Mouse (Mus musculus): ENCODE results near the gene Pcna. TPM values are rescaled to one million over a fixed set of nuclear protein-coding genes. Genes with fewer than 3 reads are reported as not detected.
"Not testable (repeated sequence)": the region's sequence is repeated elsewhere in the genome, so short reads cannot be mapped to it uniquely, and the experiment has no call there.

Pcna gene
- polyA plus RNA-seq (2015; fragmentation: Nextera tagmentation; extraction: Ambion mirVana) = 151 and 206 TPM in 2 replicates

GRCm38 (mm10) chr2:132252542-132253528 lies at the start of gene Pcna:
TSS of gene Pcna (minus strand) at chr2:132253314.
- H3K4me1 ChIP-seq (ENCODE audit: control insufficient read depth, insufficient read depth, low read length) = peaks cover 19% of the 10 kb centered on the region
- peak within 1 kb of the TSS; percentile 73 for H3K9ac ChIP-seq (ENCODE audit: low read length)
- H3K4me3 ChIP-seq (ENCODE audit: low read length) = peak within 1 kb of the TSS; percentile 83
- H3K27me3 ChIP-seq (ENCODE audit: control insufficient read depth, insufficient read depth, low read length) = no peaks in the 10 kb centered on the region
- peak; percentile 100 for ATAC-seq (replicated peaks; ENCODE audit: extremely low read depth, insufficient read depth, low FRiP score)
- H3K4me2 ChIP-seq (ENCODE audit: low read depth, low read length) = peak within 1 kb of the TSS; percentile 84
- peaks cover 18% of the 10 kb centered on the region for H3K36me3 ChIP-seq (ENCODE audit: control insufficient read depth, insufficient read depth)
- under 1% methylated on average over 79 of the region's 79 CpGs for WGBS
- H3K27ac ChIP-seq (ENCODE audit: low read length) = peak within 1 kb of the TSS; percentile 83
- H3K9me3 ChIP-seq (replicated peaks; ENCODE audit: control insufficient read depth, low read length) = no peaks in the 10 kb centered on the region

- no peaks in the 10 kb centered on the region for H3K4me1 ChIP-seq (ENCODE audit: control insufficient read depth, insufficient read depth, low read length)
- H3K27ac ChIP-seq (ENCODE audit: low read length) = no peak overlapping the region
- H3K9me3 ChIP-seq (replicated peaks; ENCODE audit: control insufficient read depth, low read length) = no peaks in the 10 kb centered on the region
- H3K27me3 ChIP-seq (ENCODE audit: control insufficient read depth, insufficient read depth, low read length) = no peaks in the 10 kb centered on the region
- H3K4me2 ChIP-seq (ENCODE audit: low read depth, low read length) = no peak overlapping the region
- WGBS = 94% methylated on average over 4 of the region's 4 CpGs
- H3K4me3 ChIP-seq (ENCODE audit: low read length) = no peak overlapping the region
- no peak overlapping the region for H3K9ac ChIP-seq (ENCODE audit: low read length)
- H3K36me3 ChIP-seq (ENCODE audit: control insufficient read depth, insufficient read depth) = peaks cover 52% of the 10 kb centered on the region
- no peak for ATAC-seq (replicated peaks; ENCODE audit: extremely low read depth, insufficient read depth, low FRiP score)
These were observed 48.3 kb upstream of the Pcna start for GRCm38 (mm10) chr2:132301436-132301835.

GRCm38 (mm10) chr2:132298250-132298649 lies 45.1 kb upstream of the Pcna start:
- Histone ChIP-seq H3K27ac (ENCODE audit: low read length) (no peak overlapping the region), H3K4me1 (ENCODE audit: control insufficient read depth, insufficient read depth, low read length) (peaks cover 4% of the 10 kb centered on the region), H3K4me2 (ENCODE audit: low read depth, low read length) (no peak overlapping the region), H3K27me3 (ENCODE audit: control insufficient read depth, insufficient read depth, low read length) (no peaks in the 10 kb centered on the region), H3K36me3 (ENCODE audit: control insufficient read depth, insufficient read depth) (peaks cover 55% of the 10 kb centered on the region), H3K4me3 (ENCODE audit: low read length) (no peak overlapping the region), H3K9me3 (replicated peaks; ENCODE audit: control insufficient read depth, low read length) (no peaks in the 10 kb centered on the region), H3K9ac (ENCODE audit: low read length) (no peak overlapping the region)
- ATAC-seq (replicated peaks; ENCODE audit: extremely low read depth, insufficient read depth, low FRiP score) = no peak
- WGBS = 89% methylated on average over 4 of the region's 4 CpGs

GRCm38 (mm10) chr2:132293694-132294450 lies 40.8 kb upstream of the Pcna start:
- Histone ChIP-seq H3K36me3 (ENCODE audit: control insufficient read depth, insufficient read depth) (peaks cover 29% of the 10 kb centered on the region), H3K4me2 (ENCODE audit: low read depth, low read length) (no peak overlapping the region), H3K4me1 (ENCODE audit: control insufficient read depth, insufficient read depth, low read length) (peaks cover 36% of the 10 kb centered on the region), H3K27ac (ENCODE audit: low read length) (no peak overlapping the region), H3K4me3 (ENCODE audit: low read length) (no peak overlapping the region), H3K27me3 (ENCODE audit: control insufficient read depth, insufficient read depth, low read length) (no peaks in the 10 kb centered on the region), H3K9ac (ENCODE audit: low read length) (no peak overlapping the region), H3K9me3 (replicated peaks; ENCODE audit: control insufficient read depth, low read length) (no peaks in the 10 kb centered on the region)
- no peak for ATAC-seq (replicated peaks; ENCODE audit: extremely low read depth, insufficient read depth, low FRiP score)
- WGBS = 79% methylated on average over 10 of the region's 10 CpGs

GRCm38 (mm10) chr2:132292083-132292482 lies 39.0 kb upstream of the Pcna start:
- H3K27me3 ChIP-seq (ENCODE audit: control insufficient read depth, insufficient read depth, low read length) = no peaks in the 10 kb centered on the region
- no peak overlapping the region for H3K9ac ChIP-seq (ENCODE audit: low read length)
- H3K4me1 ChIP-seq (ENCODE audit: control insufficient read depth, insufficient read depth, low read length) = peaks cover 36% of the 10 kb centered on the region
- WGBS = 7% methylated on average over 4 of the region's 4 CpGs
- peaks cover 15% of the 10 kb centered on the region for H3K36me3 ChIP-seq (ENCODE audit: control insufficient read depth, insufficient read depth)
- no peak overlapping the region for H3K4me3 ChIP-seq (ENCODE audit: low read length)
- peak overlapping the region; percentile 54 for H3K27ac ChIP-seq (ENCODE audit: low read length)
- peak overlapping the region; percentile 40 for H3K4me2 ChIP-seq (ENCODE audit: low read depth, low read length)
- H3K9me3 ChIP-seq (replicated peaks; ENCODE audit: control insufficient read depth, low read length) = no peaks in the 10 kb centered on the region
- peak; percentile 81 for ATAC-seq (replicated peaks; ENCODE audit: extremely low read depth, insufficient read depth, low FRiP score)

GRCm38 (mm10) chr2:132291265-132291664 lies 38.2 kb upstream of the Pcna start:
- ATAC-seq (replicated peaks; ENCODE audit: extremely low read depth, insufficient read depth, low FRiP score) = no peak
- H3K4me3 ChIP-seq (ENCODE audit: low read length) = no peak overlapping the region
- no peaks in the 10 kb centered on the region for H3K9me3 ChIP-seq (replicated peaks; ENCODE audit: control insufficient read depth, low read length)
- WGBS = 65% methylated on average over 3 of the region's 3 CpGs
- H3K4me1 ChIP-seq (ENCODE audit: control insufficient read depth, insufficient read depth, low read length) = peaks cover 41% of the 10 kb centered on the region
- H3K9ac ChIP-seq (ENCODE audit: low read length) = peak overlapping the region; percentile 3; the same call in 1 of the 2 replicates
- H3K36me3 ChIP-seq (ENCODE audit: control insufficient read depth, insufficient read depth) = peaks cover 14% of the 10 kb centered on the region
- H3K4me2 ChIP-seq (ENCODE audit: low read depth, low read length) = peak overlapping the region; percentile 40; the same call in 1 of the 2 replicates
- no peaks in the 10 kb centered on the region for H3K27me3 ChIP-seq (ENCODE audit: control insufficient read depth, insufficient read depth, low read length)
- H3K27ac ChIP-seq (ENCODE audit: low read length) = peak overlapping the region; percentile 54

GRCm38 (mm10) chr2:132290808-132291207 lies 37.7 kb upstream of the Pcna start:
- Histone ChIP-seq H3K27me3 (ENCODE audit: control insufficient read depth, insufficient read depth, low read length) (no peaks in the 10 kb centered on the region), H3K9ac (ENCODE audit: low read length) (peak overlapping the region; percentile 3; the same call in 1 of the 2 replicates), H3K4me2 (ENCODE audit: low read depth, low read length) (no peak overlapping the region), H3K4me1 (ENCODE audit: control insufficient read depth, insufficient read depth, low read length) (peaks cover 44% of the 10 kb centered on the region), H3K9me3 (replicated peaks; ENCODE audit: control insufficient read depth, low read length) (no peaks in the 10 kb centered on the region), H3K36me3 (ENCODE audit: control insufficient read depth, insufficient read depth) (peaks cover 11% of the 10 kb centered on the region), H3K27ac (ENCODE audit: low read length) (peak overlapping the region; percentile 54), H3K4me3 (ENCODE audit: low read length) (no peak overlapping the region)
- whole genome bisulfite sequencing = 72% methylated on average over 6 of the region's 6 CpGs
- no peak for ATAC-seq (replicated peaks; ENCODE audit: extremely low read depth, insufficient read depth, low FRiP score)

- H3K9ac ChIP-seq (ENCODE audit: low read length); H3K36me3 ChIP-seq (ENCODE audit: control insufficient read depth, insufficient read depth); H3K4me3 ChIP-seq (ENCODE audit: low read length); H3K4me2 ChIP-seq (ENCODE audit: low read depth, low read length); H3K27ac ChIP-seq (ENCODE audit: low read length); ATAC-seq (replicated peaks; ENCODE audit: extremely low read depth, insufficient read depth, low FRiP score); H3K27me3 ChIP-seq (ENCODE audit: control insufficient read depth, insufficient read depth, low read length); H3K9me3 ChIP-seq (replicated peaks; ENCODE audit: control insufficient read depth, low read length): not testable (repeated sequence)
- WGBS = 55% methylated on average over 5 of the region's 7 CpGs
- peaks cover 50% of the 10 kb centered on the region for H3K4me1 ChIP-seq (ENCODE audit: control insufficient read depth, insufficient read depth, low read length)
These were observed 36.1 kb upstream of the Pcna start for GRCm38 (mm10) chr2:132289213-132289612.
